Mouse (Mus musculus): ENCODE data around the gene Rc3h1.
"Not testable (repeated sequence)": the region's sequence is repeated elsewhere in the genome, so short reads cannot be mapped to it uniquely, and the experiment has no call there.

Gene Rc3h1

DNA sequence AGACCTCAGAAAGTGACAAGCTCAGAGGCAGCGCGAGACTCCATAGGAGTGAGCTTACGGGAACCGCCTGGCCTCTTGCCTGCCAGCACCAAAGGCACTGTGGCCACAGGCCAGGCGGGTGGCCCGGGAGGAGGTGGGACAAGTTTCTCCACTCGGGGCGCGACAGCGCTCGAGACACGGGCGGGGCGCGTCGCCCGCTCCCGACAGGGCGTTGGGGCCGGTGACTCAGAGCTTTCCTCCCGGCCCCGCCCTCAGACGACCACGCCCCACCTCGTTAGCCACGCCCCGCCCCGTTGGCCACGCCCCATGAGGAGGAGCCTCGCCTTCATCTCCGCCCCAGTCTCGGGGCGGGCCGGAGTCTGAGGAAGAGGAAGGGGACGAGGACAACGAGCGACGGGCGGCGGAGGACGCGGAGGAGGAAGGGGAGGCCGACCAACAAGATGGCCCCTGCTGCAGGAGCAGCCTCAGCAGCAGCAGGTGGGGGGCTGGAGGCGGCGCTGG is at the start of gene Rc3h1:
TSS of gene Rc3h1 (plus strand) at position 362 of the 501 bp plus-strand sequence.
- DNase-seq (ENCODE audit: low read depth, low spot score) = peak; percentile 94

DNA sequence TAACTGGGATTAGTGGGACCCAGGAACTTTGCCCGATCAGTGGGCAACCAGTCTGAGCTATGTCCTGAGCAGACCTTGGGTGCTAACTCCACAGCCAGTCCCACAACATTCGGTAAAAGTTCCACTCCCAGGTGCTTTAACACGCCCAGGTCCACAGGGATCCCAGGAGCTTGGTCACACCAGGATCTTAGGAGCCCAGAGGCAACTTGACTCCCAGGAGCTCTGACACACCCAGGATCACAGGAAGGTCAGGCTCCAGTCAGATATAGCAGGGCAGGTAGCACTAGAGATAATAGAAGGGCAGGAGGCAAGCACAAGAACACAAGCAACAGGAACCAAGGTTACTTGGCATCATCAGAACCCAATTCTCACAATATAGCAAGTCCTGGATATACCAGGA is 48.1 kb upstream of the Rc3h1 start:
- DNase-seq (ENCODE audit: low read depth, low spot score) = no peak

DNA sequence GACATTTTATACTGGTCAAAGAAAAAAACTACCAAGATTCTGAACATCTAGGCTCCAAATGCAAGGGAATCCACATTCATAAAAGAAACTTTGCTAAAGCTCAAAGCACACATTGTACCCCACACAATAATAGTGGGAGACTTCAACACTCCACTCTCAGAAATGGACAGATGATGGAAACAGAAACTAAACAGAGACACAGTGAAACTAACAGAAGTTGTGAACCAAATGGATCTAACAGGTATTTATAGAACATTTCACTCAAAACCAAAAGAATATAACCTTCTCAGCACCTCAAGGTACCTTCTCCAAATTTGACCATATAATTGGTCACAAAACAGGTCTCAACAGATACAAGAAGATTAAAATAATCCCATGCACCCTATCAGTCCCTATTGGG is 46.3 kb upstream of the Rc3h1 start:
- DNase-seq (ENCODE audit: low read depth, low spot score) = not testable (repeated sequence)

DNA sequence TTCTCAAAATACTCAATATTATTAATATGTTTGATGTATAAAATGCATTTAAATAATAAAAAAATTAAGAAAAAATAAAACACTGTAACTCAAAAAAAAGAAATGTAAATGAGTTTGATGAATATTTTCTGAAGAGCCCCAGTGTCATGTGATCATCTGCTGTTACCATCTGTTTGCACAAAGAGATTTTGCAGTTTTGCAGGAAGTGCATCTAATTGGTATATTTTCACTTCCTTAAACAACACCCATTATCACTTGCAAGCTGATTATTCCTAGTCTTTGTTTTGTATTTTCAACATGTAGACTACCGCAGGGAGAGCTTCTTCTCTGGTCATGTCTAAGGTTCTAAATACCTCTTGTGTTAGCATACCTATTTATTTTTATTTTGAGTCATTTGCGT is 45.1 kb upstream of the Rc3h1 start:
- DNase-seq (ENCODE audit: low read depth, low spot score) = no peak

DNA sequence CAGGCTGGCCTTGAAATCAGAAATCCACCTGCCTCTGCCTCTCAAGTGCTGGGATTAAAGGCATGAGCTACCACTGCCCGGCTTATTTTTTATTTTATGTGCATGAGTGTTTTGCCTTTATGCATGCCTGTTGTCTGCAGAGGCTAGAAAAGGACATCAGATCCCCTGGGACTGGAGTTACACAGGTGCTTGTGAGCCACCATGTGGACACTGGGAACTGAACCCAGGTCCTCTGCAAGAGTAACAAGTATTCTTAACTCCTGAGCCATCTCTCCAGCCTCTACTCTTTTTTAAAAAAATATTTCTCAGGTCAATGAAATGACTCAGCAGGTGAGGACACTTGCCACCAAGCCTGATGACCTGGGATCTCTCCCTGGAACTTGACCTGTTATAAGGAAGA is 44.6 kb upstream of the Rc3h1 start:
- no peak for DNase-seq (ENCODE audit: low read depth, low spot score)

DNA sequence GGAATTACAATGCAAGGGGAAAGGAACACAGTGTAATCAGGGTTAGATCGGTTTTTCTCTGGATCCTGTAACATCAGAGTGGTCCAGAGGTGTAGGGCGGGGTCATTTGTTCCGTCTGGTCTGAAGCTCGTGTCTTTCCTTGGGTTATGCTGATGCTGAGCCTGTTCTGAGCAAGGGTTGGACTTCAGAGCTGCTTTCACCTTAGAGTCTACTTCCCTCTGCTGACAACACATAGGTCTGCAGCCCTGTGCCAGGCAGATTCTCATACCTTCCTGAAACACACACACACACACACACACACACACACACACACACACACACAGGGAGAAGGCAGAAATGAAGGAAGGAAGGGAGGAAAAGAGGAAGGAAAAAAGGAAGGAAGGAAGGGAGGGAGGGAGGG is 43.2 kb upstream of the Rc3h1 start:
- no peak for DNase-seq (ENCODE audit: low read depth, low spot score)

DNA sequence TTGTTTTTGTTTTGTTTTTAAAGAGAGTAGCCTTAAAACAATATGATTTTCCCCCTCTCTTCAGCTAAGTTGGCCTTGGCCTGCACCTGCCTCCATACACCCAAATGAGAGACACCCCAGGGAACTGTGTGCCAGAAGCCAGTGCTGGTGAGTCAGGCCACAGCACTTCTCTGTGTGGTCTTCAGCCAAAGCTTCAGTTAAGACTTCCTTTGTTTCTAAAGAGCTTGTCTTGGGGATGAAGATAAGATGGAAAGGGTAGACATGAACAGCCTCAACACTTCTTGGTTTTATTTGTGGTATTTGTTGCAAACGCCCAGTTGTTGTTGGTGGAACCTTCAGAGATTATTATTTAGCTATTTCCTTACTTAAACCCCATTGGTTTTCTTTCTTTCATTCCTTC is 31.5 kb upstream of the Rc3h1 start:
- no peak for DNase-seq (ENCODE audit: low read depth, low spot score)

DNA sequence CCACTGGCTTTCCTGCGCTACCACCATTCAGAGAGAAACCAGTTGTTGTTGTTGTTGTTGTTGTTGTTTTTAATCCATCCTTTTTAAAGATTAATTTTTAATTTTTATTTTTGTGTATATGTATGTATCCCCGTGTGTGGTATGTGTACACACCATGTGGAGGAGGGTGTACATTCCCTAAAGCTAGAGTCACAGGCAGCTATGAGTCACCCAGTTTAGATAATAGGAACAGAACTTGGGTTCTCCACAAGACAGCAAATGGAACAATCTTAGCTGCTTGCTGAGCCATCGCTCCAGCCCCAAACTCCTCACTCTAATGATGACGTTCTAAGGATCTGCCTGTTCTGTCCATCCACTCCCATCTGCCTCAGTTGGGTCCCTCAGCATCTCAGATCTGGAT is 29.2 kb upstream of the Rc3h1 start:
- no peak for DNase-seq (ENCODE audit: low read depth, low spot score)

DNA sequence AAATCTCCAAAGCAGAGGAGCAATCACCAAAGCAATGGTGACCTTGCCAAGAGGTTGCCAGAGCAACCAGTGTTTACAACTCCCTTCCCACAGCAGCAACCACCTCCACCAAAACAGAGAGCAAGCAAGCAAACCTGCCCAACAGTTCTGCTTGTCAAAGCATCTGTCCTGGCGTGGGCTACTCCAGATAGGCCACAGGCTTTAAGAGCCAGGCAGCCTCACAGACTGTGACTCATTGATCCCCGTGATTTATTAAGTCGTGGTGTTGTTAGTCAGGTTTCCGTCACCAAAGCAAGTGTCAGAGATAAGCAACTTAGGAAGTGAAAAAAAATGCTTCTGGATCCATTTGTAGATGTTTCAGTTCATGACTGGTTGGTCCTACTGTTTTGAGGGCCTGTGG is 27.7 kb upstream of the Rc3h1 start:
- no peak for DNase-seq (ENCODE audit: low read depth, low spot score)

DNA sequence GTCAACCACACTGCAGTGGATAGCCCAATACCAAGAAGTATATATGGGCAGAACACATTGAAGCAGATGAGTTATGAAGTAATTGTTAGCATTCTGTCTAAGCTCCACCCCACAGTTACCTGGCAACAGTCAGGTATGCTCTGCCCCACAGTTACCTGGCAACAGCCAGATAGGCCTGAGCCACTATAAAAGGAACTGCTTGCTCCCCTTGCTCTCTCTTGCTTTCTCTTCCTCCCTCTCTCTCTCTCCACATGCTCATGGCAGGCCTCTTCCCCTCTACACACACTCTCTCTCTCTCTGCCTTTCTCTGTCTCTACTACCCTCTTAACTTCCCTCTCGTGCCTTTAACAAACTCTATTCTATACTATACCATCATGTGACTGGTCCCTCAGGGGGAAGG is 24.8 kb upstream of the Rc3h1 start:
- DNase-seq (ENCODE audit: low read depth, low spot score) = not testable (repeated sequence)

DNA sequence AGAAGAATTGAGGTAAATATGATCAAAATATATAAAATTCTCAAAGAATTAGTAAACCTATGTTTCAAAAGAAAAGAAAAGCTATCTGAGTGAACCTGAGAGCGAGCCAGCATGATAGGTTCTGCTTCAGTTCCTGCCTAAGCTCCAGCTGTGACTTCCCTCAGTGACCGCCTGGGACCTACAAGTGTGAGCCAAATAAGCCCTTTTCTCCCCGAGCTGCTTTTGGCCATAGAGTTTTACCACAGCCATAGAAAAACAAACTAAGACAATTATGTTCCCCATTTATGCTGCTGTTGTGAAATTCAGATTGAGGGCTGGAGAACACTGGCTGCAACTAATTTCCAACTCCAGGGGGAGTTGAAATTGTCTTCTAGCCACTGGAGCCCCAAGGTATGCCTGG is 24.2 kb upstream of the Rc3h1 start:
- DNase-seq (ENCODE audit: low read depth, low spot score) = no peak

DNA sequence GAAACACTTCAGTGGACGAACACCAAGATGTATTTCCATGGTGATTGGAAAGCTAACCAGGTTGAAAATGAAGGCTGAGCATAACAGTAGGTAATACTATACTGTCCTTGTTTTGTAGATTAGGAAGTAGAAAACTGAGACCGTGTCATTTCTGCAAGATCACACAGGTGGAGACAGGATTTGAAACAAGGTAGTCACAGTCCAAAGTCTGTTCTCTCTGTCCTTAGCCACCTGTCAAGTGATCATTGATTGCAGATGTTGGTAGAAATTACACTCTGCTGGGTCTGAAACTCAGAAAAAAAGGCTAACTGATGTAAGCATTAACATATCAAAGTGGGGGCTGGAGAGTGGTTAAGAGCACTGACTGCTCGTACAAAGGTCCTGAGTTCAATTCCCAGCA is 21.9 kb upstream of the Rc3h1 start:
- DNase-seq (ENCODE audit: low read depth, low spot score) = no peak

DNA sequence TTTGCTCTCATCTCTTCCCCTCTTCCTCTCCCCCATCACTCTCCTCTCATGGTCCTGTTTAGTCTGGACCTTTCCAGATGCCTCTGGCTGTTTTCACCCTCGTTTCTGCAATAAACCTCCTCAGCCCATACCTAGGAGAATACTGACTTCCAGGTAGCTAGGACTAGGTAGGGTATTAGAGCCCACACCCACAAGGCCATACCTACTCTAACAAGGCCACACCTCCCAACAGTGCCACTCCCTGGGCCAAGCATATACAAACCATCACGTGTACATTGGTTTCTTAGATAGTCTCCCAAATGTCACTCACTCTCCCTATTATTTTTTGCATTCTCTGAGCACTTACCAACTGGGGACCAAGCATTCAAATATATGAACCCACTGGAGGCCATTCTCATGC is 21.2 kb upstream of the Rc3h1 start:
- DNase-seq (ENCODE audit: low read depth, low spot score) = no peak

DNA sequence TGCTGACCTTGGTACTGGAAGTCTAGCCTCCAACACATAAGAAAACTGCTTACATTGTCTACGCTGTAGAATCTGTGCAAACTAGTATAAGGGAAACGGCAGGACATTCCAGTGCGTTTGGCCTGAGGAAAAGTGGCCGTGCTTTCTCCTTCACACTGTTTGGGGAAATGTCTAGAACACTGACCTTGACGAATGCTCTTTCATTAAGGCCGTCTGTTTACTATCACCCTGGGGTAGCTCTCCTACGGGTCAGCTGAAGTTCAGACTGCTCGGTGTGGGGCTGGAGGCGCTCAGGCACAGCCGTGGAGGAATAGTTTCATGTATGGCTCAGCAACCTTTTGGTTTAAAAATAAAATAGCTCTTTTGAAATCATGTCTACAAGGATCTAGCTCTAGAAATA is 6.5 kb upstream of the Rc3h1 start:
- no peak for DNase-seq (ENCODE audit: low read depth, low spot score)

DNA sequence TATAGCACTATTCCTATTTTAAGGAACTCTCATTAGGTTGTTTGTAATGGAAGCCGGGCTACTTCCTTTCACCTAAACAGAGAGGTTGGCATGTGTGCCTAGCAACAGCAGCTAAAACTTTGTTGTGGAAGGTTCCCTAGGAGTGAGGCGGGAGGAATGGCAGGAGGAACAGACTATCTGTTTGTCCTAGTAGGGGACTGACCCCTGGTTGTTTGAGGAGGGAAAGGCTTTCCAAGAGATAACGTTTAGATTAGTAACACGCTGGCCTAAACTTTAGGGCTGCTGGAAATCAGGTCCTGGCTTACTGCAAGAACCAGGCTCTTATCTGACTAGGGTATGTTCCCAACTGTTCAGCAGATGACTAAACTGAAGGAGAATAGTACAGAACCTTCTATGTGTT is 2.2 kb upstream of the Rc3h1 start:
- no peak for DNase-seq (ENCODE audit: low read depth, low spot score)

DNA sequence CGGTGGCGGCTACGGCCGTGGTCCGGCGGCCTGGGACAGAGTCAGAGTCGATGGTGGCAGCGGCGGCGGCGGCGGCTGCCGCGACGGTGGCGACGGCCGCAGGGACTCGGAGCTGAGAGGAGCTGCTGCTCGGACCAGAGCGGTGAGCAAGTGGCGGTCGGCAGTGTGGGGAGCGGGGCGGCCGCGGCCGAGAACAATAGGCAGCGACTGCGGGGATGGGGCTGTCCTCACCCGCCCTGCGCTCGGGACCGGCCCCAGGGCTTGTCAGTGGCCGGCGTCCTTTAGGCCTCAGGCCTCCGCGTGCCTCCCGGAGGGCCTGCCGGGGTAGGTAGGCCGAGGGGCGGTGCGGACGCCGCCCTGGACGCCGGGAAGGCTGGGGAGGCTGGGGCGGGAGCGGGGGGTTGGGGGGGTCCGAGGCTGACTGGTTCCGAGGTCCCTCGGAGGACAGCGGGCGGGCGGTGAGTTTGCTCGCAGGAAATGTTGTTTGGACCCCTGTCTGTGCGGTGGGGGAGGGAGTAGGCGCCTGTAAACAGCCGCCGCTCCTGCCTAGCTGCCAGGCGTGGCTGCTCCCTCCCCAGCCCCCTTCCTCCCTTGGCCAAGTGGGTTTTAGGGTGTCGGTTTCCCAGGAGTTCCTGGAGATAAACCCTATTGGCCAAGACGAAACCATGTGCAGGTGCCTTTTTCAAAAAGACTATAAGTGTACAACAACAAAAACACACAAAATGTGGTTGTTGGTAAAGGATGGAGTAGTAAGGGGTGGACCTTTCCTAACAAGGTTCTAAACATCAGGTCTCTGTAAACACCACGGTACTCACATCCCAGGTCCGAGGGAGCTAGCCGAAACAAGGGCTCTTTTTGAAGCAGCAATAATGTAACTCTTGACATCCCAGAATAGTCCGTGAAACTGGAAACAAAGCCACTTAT is 602 bp downstream of the Rc3h1 start:
- peak; percentile 46 for DNase-seq (ENCODE audit: low read depth, low spot score)

DNA sequence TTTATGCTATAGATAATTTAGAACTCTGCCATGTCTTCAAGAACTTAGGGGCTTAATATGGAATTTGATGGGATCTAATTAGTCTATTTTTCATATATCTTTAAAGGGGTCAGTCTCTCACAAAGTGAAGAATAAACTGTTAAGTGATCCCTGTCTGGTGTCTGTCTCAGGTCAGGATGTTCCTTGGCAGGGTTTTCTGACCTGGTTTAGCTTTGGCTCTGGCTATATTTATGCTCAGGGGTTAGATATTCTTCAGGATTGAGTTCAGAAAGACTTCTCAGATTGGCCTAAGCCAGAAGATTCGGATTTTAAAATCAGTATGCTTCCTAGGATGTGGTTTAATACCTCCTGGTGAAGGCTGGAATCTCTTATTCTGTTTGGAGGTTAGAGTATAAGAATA is 4.0 kb downstream of the Rc3h1 start:
- no peak for DNase-seq (ENCODE audit: low read depth, low spot score)

DNA sequence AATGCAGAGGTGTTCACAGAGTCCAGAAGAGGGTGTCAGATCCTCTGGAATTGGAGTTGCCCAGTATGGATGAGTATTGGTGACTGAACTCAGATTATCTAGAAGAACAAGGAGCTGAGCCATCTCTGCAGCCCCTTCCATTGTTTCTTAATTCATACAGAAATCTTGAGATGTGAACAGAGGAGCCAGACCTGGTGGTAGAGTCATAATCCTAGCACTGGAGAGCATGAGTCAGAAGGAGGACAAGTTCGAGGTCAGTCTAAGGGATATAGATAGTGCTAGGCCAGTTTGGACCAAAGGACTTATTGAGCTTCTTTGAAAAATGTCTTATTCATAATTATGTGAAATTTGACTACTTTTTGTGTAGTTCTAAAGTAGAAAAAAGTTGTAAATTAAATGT is 4.6 kb downstream of the Rc3h1 start:
- no peak for DNase-seq (ENCODE audit: low read depth, low spot score)

DNA sequence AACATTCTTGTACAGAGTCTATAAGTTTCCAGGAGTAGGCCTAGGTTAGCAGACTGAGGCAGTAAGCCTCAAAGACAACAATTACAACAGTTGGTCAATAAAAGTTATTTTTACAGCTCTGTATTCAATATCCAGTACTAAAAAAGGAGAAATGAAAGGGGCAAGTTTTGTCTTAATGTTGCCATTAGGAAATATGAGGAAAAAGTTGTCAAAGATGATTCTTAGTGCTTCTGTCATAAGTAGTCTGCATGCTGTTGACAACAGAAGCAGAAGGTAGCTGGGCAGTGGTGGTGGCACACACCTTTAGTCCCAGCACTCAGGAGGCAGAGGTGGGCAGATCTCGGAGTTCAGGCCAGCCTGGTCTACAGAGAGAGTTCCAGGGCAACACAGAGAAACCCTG is 13.2 kb downstream of the Rc3h1 start:
- DNase-seq (ENCODE audit: low read depth, low spot score) = no peak

DNA sequence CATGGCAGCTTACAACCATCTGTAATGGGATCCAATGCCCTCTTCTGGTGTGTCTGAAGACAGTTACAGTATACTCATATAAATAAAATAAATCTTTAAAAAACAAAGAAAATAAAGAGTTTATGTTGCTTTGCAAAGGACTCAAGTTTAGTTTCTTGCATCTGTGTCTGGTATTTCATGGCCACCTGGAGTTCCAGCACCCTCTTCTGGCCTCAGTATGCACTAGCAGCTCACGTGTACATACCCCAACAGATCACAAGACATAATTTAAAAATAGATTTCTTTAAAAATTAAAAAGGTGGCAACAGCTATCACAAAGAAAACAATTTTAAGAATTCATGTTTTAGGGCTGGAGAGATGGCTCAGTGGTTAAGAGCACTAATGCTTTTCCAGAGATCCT is 15.7 kb downstream of the Rc3h1 start:
- DNase-seq (ENCODE audit: low read depth, low spot score) = no peak

DNA sequence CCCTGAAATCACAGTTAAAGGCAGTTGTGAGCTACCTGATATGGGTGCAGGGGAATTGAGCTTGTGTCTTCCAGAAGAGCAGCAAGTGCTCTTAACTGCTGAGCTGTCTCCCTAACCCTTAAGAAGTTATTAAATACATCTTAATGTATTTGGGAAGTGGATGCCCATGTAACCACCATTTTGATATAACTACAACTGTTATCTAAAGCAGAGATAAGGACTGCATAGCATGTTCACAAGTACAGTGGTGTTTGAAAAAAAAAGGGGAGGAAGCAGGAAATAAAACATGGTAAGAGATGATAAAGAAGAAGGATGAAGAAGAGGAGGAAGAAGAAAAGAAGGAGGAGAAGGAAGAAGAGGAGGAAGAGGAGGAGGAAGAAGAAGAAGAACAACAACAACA is 25.1 kb downstream of the Rc3h1 start:
- no peak for DNase-seq (ENCODE audit: low read depth, low spot score)

DNA sequence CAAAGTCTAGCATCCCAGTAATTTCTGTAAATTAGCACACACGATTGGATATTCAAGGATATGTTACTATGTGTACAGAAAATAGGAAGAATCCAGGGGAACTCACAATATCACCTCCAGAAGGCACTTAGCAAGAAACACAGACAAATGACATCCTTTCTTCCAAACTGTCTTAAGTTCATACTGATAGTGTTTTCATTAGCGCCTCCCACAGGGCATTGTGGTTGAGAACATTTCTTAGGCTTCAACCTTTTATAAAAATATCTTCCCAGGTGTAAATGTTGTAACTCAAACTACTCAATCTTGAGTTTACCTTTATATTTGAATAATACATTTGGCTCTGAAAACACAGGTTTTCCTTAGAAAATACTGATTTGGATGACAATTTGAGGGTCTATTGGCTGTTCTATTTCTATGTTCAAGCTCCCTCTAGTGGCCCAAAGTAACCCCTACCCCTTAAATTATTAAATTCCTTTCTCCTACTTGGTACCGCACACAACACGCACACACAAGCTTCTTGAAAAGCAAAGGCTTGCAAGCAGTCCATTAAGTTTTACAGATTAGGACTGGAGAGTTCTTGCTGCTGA is 27.8 kb downstream of the Rc3h1 start:
- DNase-seq (ENCODE audit: low read depth, low spot score) = no peak

DNA sequence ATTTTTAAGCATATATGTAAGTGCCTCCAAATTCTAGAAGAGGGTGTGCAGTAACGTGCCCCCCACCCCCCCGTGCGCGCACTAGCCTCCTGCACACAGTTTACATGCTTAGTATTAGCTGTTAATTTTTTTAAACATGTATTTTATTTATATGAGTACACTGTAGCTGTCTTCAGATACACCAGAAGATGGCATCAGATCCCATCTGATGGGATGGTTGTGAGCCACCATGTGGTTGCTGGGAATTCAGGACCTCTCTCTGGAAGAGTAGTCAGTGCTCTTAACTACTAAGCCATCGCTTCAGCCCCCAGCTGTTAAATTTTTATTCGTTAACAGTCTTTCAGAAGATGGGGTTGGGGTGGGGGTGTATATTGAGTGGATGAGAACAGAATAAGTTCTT is 29.3 kb downstream of the Rc3h1 start:
- no peak for DNase-seq (ENCODE audit: low read depth, low spot score)
